In the genomic region with DNA sequence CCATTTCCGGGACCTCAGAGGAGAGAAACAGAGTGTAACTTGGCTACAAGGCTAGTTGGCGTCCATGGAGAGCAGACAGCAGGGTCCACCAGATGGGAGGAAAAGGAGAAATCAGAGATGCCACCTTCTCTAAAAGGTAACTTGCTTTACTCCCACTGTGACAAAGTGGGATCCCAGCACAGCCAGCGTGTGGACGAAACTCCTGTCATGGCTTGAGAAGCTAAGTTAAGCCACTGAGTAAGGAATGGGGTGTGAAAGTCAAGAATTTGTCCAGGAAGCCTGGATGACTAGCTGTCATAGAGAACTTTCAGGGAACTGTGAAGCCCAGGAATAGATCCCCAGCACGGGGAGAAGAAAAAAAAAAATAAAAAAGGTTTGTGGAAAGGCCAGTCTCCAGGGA, we compare ENCODE assay signal across 26 mouse cellular contexts.
"Had no signal": no experiment of that assay in that cellular context is flagged by ENCODE, and none has a peak within 500 bp of the region (broad histone marks: within the 10 kb centered on the region; RNA-seq: fewer than 3 reads in every experiment).

No protein-coding gene starts in this region.

- ATAC-seq: hindbrain, embryonic 16.5 days; inflammation-experienced regulatory T-cells, adult 6 months; intestine, embryonic 15.5 days; intestine, postnatal 0 days; liver, postnatal 0 days had no signal

- H3K36me3 ChIP-seq: hindbrain, embryonic 10.5 days; hindbrain, embryonic 13.5 days; intestine, embryonic 15.5 days; limb, embryonic 10.5 days; limb, embryonic 12.5 days; liver, embryonic 13.5 days; liver, embryonic 15.5 days had no signal

- H3K9me3 ChIP-seq: hindbrain, embryonic 10.5 days; hindbrain, embryonic 13.5 days; intestine, embryonic 15.5 days; limb, embryonic 10.5 days; limb, embryonic 12.5 days; liver, embryonic 13.5 days; liver, embryonic 15.5 days had no signal

- H3K4me2 ChIP-seq: hindbrain, embryonic 13.5 days; intestine, embryonic 15.5 days; limb, embryonic 12.5 days; liver, embryonic 11.5 days; liver, embryonic 13.5 days; liver, embryonic 15.5 days had no signal

- H3K4me3 ChIP-seq: gastrocnemius, adult 2 months; hindbrain, embryonic 10.5 days; hindbrain, embryonic 13.5 days; intestine, embryonic 15.5 days; layer of hippocampus, adult 2 months; left cerebral cortex, adult 2 months; limb, embryonic 10.5 days; limb, embryonic 12.5 days; liver, embryonic 13.5 days; liver, embryonic 15.5 days had no signal

- H3K4me1 ChIP-seq: hindbrain, embryonic 10.5 days; intestine, embryonic 15.5 days; limb, embryonic 10.5 days; limb, embryonic 12.5 days; liver, embryonic 13.5 days; liver, embryonic 15.5 days had no signal

- H3K27ac ChIP-seq: gastrocnemius, adult 2 months; hindbrain, embryonic 10.5 days; hindbrain, embryonic 13.5 days; intestine, embryonic 15.5 days; layer of hippocampus, adult 2 months; left cerebral cortex, adult 2 months; limb, embryonic 10.5 days; limb, embryonic 12.5 days; liver, embryonic 13.5 days; liver, embryonic 15.5 days had no signal

- H3K9ac ChIP-seq: hindbrain, embryonic 13.5 days; intestine, embryonic 15.5 days; limb, embryonic 12.5 days; liver, embryonic 13.5 days; liver, embryonic 15.5 days; liver, postnatal 0 days had no signal

- H3K27me3 ChIP-seq: hindbrain, embryonic 13.5 days; intestine, embryonic 15.5 days; limb, embryonic 12.5 days; liver, embryonic 13.5 days; liver, embryonic 15.5 days had no signal

- DNase-seq: gastrocnemius, adult 2 months; gastrocnemius, postnatal 10 days; gastrocnemius, postnatal 25 days; heart, postnatal 14 days; heart, postnatal 36 days; kidney, adult 18-20 months; kidney, adult 8-10 months; kidney, postnatal 10 days; kidney, postnatal 25 days; kidney, postnatal 4 days; liver; liver, embryonic 13.5 days; liver, postnatal 0 days; lung, adult 2 months had no signal
